Mouse (Mus musculus) ES-Bruce4 (cell line): Measurements from ENCODE around the gene Adgre4.

Source experiments
- CTCF ChIP-seq: IDR thresholded peaks from one replicate; pipeline ENCODE4 v1.8.1; 2011; ENCODE audit warnings: low read depth, low read length
- EP300 ChIP-seq: IDR thresholded peaks from 2 replicates; pipeline ENCODE4 v1.6.1; 2011; ENCODE audit warnings: low read depth, low read length; ENCODE audit not compliant: insufficient read depth

- TF ChIP-seq CTCF (no peak), EP300 (no peak)
Observed at GRCm38 (mm10) chr17:55877184-55877583, 127.4 kb downstream of the Adgre4 start.
